Mouse (Mus musculus): ENCODE measurements around the gene Ikbip.

Ikbip gene

DNA sequence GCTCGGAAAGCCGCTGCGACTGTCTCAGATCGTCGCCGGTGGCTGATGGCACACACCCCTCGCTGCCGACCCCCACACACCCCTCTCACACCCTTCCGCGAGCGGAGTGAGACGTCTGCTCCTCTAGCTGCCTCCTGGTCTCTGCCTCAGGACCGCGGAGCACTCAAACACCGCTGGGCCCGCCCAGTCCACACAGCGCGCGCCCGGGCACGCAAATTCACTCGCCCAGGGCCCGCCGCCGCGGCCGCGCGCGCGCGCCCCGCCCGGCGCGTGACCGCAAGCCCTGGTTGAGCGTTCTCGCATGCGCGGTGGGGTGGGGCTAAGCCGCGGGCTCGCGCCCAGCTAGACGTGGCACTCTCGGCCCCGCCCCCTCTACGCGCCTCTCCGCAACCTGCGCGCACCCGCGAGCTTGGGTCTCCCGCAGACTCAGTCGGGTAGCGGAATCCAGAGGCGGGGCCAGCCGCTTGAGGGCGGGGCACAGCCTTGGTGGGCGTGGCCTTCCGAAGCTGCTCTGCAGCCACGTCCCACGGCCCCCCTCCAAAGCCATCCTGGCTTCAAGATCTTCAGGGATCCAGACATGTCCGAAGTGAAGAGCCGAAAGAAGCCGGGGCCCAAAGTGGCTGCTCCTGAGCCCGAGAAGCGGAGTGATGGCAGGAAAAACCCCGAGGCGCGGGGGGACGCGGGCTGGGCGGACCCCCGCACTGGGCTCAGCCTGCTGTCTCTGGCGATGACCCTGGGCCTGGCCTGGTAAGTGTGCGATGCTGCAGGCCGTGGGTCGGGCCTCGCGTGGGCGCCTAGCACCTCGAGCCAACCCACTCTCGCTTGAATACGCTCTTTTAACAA, at the start of gene Ikbip, which contains the start of gene Apaf1:
TSS of gene Ikbip (plus strand) at position 391 of the 843 bp plus-strand sequence.
TSS of gene Apaf1 (minus strand) at position 221 of the 843 bp plus-strand sequence.
- peak; percentile 100 for DNase-seq

DNA sequence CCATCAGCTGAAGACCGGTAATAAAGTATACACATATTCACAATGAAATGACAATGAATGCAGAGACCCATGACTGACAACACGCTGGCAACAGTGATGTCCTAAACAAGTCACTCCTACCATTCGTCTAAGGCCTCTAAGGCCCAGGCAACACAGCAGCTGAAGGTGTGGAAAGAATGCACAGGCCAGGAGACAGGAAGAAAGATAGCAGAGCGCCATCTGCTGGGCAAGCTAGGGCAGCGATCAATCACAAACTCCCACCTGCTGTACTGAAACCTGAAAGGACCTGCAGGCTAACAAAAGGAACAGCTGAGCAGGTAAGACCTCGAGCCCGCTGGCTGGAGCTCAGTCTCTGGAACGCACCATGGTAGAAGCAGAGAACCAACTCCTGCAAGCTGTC, 48.8 kb upstream of the Ikbip start:
- DNase-seq = peak; percentile 72

DNA sequence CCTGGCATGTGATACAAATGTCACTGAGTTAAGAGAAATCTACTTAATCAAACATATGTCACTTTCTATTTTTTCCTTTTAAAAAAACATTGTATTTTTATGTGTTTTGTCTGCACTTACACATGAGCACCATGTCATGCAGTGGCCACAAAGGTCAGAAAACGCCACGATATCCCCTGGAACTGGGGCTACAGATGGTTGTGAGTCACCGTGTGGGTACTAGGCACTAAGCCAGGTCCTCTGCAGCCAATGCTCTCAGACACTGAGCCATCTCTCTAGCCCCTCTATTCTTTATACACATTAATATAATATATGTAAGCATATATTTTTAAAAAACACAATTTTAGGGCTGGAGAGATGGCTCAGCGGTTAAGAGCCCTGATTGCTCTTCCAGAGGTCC, 33.0 kb upstream of the Ikbip start:
- DNase-seq = peak; percentile 20

DNA sequence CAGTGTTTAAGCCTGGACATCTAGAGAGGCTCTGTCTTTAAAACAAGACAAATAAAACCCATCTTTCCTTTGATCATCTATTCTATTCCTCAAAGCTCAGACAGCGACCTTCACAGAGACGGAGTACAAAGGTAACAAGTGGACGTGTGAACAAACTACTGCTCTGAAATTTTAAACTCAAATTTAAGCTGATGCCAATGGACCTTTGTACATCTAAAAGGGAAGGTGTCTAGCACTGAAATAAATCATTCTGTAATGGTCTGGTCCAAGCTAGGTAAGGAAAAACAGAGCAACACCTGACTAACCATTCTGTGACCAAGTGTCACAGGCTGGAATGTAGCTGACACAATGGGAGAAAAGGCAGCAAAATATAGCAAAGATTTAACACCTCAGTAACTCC, 31.6 kb upstream of the Ikbip start:
- DNase-seq = no peak

DNA sequence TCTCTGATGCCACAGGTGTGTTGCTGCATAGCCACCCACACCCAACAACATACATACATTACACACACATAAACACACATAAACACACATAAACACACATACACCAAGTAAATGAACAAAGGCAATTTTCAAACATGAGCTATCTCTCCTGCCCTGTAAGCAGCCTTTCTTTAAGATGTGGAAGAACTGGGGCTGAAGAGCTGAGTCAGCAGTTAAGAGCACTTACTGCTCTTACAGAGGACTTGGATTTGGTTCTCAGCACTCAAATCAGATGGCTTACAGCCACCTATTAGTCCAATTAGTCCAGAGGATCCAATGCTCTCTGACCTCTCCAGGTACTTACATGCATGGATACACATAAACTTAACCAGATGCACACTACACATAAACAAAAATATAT, 30.0 kb upstream of the Ikbip start:
- no peak for DNase-seq

DNA sequence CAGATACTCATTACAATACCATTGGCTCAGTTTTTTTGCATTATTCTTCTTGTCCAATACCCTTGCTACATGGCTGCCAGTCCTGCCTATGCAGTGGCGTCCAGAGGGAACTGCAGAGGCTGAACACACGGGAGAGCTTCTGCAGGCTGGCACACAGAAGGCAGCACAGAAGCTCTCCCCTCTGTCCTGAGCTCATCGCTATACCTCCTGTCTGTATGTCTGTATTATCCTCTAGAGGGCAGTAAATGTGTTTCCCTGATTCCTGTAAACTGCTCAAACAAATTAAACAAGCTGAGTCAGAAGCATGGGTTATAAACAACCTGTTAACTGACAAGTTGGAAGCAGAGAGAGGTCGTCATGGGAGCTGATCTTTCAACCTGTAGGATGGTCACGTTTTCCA, 22.0 kb upstream of the Ikbip start:
- no peak for DNase-seq

DNA sequence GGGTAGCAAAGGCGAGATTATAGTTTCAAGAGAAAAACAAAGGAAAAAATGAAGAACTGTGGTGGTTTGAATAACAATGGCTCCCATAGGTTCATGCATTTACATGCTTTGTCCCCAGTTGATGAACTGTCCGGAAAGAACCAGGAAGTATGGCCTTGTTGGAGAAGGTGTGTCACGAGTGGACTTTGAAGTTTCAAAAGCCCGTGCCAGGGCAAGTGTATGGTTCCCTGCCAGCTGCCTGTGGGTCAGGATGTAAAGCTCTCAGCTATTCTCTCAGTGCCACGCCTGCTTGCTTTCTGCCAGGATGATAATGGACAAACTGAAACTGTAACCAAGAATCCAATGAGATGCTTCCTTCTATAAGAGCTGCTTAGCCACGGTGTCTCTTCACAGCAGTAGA, 20.4 kb upstream of the Ikbip start:
- DNase-seq = no peak

DNA sequence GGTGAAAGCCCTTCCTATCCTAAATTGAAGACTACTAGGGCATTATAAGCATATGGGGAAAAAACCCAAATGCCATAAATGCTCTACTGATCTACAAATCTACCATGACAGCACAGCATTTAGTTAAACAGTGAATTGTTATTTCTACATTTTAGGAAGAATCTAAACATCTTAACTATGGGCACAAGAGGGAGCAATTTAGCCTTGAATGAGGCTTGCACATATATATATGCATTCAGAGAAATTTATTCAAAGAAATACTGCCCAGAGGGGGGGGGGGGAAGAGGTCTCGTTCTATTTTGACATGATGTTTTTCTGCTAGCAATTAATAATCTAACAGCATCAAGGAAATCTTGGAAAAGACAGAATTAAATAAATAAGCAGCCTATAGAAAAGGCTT, 11.0 kb upstream of the Ikbip start:
- DNase-seq = no peak

DNA sequence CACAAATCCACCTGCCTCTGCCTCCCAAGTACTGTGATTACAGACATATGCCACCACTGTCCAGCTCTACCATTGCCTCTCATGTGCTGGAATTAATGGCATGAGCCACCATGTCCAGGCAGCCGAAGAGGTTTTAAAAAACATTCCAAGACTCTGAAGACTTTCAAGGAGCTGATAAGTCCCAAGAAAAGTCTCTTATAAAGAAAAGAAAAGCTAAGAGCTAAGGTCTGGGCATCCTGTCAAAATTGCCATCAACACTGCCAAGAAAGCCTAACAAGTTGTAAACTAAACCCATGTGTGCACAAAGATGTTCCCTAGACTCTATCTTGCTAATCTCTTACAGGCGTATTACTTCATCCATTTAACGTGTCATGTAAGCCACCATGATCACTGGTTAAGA, 9.4 kb upstream of the Ikbip start:
- DNase-seq = no peak

DNA sequence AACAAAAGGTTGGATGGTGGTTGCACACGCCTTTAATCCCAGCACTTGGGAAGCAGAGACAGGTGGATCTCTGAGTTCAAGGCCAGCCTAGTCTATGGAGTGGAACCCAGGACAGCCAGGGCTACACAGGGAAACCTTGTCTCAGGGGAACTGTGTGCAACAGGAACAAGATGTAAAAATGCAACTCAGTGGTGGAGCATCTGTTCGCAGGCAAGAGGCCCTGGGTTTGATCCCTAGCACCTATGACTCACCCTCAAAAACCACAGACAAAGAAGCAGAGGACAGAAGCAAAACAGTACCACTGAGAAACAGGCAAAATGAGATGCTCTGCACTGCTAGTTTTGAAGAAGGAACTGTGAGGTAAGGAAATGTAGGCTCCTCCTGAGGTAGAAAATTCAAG, 6.1 kb upstream of the Ikbip start:
- no peak for DNase-seq

DNA sequence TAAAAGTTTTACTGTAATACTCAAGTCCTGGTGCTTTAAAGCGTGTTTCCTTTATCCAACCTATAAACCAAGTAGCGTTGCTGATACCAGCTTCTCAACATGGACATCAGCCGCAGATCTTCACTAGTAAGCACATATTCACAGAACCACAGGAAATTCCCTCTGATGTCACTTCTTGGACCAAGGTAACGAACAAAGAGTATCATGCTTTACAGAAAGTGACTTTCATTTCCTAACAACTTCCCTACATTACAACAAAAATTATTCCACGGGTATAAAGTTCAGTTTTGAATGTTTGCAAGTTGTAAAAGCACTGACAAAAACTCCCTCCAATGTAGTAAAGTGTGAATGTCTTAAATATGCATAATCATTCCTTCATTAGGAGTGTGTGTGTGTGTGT, 2.2 kb upstream of the Ikbip start:
- DNase-seq = no peak

DNA sequence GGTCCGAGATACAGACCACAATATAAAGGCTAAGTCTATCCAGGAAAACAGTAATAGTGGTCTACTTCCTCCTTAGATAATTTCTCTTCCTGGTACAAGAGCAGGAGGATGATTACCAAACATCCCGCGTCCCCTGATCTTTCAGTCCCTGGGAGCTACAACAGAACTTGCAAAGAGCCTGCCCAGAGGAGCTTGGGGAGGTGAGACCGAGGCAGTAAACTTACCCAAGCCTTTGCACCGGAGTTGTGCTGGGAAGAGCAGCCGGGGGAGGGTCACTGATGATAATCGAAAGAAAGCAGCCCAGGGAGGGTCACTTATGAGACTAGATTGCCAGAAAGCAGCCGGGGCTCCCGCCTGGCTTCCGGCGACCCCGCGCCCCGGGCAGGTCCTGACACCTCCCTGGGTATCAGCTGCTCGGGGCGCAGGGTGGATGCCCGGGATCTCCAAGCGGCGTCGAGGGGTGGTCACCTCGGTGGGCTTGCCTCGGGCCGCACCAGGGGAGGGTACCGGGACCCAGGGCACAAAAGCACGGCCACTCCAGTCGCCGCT, 707 bp upstream of the Ikbip start:
- DNase-seq = no peak

DNA sequence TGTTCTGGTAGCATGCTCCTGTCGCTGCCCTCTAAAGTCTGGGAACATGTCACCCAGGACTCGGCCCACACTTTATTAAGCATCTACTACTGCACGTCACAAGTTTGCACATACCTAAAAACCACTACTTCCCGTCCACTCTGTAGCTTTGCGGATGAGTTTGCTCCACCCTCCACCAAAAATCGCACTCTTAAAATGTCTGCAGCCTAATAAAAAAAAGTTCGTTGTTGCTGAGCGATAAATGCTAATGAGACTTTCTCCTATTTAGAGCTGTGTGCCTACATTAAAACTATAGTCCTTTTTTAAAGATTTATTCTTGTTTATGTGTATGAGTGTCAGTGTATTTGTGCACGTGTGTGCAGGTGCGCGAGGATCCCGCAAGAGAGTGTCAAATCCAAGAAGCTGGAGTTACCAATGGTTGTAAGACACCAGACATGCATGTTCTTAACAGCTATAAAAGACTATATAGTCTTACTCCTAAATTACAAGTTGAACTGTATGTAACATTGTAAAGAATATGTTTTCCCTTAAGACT, 720 bp downstream of the Ikbip start:
- DNase-seq = no peak

DNA sequence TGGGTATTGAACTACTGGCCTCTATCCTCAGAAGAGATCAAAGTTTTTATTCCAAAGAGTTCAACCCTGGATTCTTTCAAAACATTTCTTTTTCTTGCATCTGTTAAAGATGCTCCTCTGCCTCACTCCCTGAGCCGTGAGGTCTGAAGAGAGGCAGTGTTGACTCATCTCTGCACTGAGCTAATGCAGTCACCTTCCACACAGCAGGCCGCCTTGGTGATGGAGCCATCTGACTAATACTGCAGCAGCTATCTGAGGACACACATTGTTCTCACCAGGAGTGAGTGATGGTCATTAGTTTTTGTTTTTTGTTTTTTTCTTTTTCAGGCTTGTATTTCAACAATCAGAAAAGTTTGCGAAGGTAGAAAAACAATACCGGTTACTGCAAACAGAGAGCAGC, 10.1 kb downstream of the Ikbip start:
- no peak for DNase-seq

DNA sequence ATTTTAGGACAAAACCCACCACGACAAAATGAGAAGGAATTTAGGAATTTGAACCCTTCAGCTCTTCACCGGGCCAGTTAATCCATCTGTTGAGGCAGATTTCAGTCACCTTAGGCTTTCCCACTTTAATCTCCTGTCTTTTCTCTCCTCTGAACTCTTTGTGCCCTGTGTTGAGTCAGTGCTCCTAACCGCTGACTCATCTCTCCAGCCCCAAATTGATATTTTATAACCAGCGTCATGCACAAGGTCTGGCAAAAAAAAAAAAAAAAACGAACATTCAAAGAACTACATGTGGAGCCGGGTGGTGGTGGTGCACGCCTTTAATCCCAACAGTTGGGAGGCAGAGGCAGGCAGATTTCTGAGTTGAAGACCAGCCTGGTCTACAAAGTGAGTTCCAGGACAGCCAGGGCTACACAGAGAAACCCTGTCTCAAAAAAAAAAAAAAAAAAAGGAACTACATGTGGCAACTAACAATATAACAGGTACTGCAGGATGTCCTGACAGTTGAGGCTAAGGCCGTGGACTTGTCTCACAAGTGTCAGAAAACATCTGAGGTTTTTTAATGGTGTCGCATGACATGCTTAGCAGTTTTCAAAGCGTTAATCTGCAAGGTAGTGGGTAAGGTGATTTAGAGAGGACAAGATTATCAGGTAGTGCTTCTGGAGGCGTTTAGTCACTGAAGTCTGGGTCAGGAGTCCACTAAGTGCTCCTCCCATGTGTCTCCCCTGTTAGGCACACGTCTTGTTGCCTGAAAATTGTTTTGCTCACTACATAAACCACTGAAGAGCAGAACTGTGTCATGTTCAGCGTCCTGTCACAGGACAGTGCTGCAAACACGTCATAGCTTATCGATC, 11.7 kb downstream of the Ikbip start:
- DNase-seq = no peak

DNA sequence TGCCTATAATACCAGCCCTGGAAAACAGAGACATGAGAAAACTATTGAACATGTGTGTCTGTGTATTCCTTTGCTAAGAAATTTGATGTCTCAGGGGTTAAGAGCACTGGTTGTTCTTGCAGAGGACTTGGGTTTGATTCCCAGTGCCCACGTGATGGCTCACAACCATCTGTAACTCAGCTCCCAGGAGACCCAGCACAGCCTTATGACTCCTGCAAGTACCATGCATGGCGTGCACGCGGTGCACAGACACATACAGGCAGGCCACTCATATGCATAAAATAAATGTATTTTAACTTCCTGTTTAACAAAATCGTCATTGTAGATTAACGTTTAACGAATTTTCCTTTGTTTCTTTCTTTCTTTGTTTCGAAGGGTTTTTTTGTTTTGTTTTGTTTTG, 15.3 kb downstream of the Ikbip start:
- no peak for DNase-seq

DNA sequence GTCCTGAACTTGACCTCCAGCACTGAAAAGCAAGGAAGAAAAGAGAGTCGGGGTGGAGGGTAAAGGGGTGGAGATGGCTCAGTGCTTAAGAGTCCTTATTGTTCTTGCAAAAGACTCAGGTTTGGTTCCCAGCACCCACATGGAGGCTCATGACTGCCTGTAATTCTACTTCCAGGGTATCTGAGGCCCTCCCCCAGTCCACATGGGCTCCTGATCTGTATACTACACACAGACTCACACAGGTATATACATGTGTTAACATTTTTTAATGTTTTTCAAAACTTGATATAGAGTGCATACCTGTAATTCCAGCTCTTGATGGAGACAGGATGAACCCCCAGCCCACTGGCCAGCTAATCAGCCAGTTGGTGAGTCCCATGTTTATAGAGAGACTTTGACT, 17.4 kb downstream of the Ikbip start:
- no peak for DNase-seq

DNA sequence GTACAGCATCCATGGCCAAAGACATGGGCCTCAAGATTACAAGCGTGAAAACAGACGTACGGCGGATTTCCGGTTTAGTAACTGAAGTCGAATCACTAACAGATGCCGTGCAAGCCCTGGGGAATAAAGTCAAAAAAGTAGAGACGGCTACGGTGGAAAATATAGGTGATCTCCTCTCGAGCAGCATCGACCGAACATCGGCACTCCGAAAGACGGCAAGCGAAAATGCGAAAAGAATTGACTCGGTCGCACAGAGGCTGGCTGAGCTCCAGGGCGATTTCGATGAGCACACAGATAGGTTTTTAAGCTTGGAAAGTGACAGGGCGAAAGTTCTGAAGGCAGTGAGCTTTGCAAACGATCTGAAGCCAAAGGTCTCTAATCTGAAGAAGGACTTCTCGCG, 19.2 kb downstream of the Ikbip start:
- DNase-seq = no peak

DNA sequence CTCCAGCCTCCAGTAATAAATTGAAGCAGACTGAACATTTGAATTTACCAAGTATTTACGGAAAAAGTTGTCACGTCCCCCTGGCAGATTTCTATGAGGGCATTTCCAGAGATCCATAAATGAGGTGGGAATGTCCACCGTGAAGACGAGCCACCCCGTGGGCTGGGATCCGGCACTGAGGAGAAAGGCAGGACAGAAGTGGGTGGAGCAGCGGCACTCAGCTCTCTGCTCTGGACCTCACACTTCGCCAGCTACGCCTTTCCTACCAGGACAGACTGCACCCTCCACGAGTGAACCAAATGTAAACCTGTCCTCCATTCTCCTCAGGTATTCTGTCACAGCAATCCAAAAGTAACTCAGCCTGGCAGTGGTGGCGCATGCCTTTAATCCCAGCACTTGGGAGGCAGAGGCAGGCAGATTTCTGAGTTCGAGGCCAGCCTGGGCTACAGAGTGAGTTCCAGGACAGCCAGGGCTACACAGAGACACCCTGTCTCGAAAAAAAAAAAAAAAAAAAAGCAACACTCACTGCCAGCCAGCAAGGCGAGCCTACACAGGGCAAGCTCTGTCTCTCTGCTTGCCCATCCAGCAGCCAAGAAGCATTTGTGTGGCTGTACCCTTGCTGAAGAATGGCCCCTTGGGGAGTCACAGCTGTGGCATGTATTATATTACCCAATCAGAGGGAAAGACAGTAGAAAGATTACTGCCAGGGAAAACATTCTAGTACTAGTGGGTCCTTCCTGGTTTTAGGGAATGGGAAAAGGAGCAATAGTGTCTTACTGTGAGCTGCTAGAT, 20.3 kb downstream of the Ikbip start:
- DNase-seq = no peak

DNA sequence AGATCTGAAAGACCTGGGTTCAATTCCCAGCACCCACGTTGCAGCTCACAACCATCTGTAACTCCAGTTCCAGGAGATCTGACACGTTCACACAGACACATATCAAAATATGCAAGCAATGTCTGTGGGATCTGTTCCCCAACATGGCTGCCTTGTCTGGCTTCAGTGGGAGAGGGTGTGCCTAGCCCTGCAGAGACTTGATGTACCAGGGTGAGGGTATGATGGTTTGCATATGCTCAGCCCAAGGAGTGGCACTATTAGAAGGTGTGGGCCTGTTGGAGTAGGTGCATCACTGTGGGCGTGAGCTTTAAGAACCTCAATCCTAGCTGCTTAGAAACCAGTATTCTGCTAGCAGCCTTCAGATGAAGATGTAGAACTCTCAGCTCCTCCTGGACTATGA, 23.2 kb downstream of the Ikbip start:
- no peak for DNase-seq

DNA sequence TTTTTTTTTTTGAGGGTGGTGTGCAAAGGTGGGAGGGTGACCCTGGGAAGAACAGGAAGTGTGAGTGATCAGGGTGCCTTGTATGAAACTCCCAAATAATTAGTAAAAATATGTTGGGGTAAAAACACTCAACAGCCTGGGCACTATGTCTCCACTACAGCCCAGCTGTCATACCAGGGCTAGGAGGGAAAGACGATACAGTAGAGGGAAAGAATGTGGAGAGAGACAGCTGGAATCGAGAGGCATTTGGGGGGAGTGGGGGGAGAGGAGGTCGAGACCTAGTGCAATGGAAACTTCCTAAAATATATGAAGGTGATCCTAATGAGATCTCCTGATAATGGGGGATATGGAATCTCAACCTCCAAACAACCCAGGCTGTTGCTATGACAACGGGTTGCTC, 27.1 kb downstream of the Ikbip start:
- DNase-seq = no peak

DNA sequence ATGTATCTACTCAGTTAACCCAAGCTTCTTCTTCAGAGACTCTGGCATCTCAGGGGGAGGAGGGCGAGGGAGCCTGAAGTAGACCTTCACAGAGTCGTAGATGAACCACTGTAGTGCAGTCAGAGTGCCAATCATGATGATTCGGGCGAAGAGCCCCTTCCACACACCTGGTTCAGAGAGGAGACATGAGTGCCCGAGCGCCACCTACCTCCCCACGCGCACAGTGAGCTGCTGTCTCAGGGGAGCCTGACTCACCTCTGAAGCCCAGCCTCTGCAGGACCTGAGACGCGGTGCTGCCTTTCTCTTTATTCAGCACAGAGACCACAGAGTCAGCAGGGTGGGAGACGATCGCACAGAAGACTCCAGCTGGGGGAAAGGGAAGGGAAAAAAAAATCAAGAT, 34.2 kb downstream of the Ikbip start:
- no peak for DNase-seq

DNA sequence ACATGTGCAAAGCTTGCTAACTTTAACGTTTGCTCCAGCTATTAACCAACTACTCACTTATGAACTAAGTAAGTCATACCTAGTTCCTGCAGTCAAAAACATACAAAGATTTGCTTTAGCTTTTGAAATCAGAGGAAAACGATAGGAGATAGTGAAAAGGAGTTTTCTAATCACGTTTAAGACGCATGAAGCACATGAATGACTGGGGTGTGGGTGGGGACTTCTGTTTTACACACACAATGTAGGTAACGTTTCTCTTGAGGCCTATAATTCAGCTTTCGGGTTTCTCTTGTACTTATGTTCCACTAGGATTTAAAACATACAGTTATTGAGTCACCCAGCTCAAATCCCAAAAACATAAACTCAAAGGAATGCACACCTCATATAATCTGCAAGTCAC, 39.9 kb downstream of the Ikbip start:
- DNase-seq = no peak
